Mouse (Mus musculus): Measurements from ENCODE around the gene Piezo1.

DNA sequence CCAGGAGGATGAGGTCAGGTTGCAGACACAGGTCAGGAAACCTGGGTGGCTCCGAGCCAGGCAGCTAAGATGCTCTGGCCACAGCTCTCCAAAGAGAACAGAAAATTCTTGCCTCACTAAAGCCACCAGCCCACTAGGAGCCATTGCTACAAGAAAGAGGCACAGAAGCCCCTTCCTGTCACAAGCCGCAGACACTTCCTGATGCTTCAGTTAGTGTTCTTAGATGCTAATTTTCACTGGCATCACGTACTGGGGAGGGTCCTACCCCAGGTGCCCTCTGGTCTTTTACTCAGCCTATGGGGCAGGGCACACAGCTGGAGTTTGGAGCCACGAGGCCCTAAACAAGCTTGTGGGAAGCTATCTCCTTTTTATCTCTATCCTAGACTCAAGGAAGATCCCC, 44.9 kb upstream of the Piezo1 start:
- no peak for TF ChIP-seq POLR2A (IDR thresholded peaks at IDR 0.05; ENCODE audit: insufficient read depth, low read depth, low read length)
- TF ChIP-seq CTCF (IDR thresholded peaks at IDR 0.05): no peak
